Mouse (Mus musculus) embryonic facial prominence, embryonic 13.5 days (tissue): ENCODE data around the gene Rcan2. TPM values are rescaled to one million over a fixed set of nuclear protein-coding genes. Genes with fewer than 3 reads are reported as not detected.
"Not testable (repeated sequence)": the region's sequence is repeated elsewhere in the genome, so short reads cannot be mapped to it uniquely, and the experiment has no call there.

ENCODE experiments used
- ATAC-seq: fragments of 200-750 bp; cut with Nextera tagmentation; 2 replicates; pipeline ENCODE4 v1.8.0; 2017; ENCODE audit warnings: low read depth; ENCODE audit not compliant: insufficient number of reproducible peaks, insufficient read depth, low FRiP score, low TSS enrichment
- H3K27ac ChIP-seq: fragments of 300-500 bp; sonication (generic); 2 replicates; pipeline ENCODE4 v1.5.1; 2015; ENCODE audit warnings: moderate library complexity, mild to moderate bottlenecking, inconsistent platforms
- H3K27me3 ChIP-seq: fragments of 300-500 bp; sonication (generic); 2 replicates; pipeline ENCODE4 v1.6.1; 2015; ENCODE audit warnings: mild to moderate bottlenecking, inconsistent platforms
- H3K36me3 ChIP-seq: fragments of 300-500 bp; sonication (generic); 2 replicates; pipeline ENCODE4 v1.6.1; 2015; ENCODE audit warnings: mild to moderate bottlenecking, inconsistent platforms
- H3K4me1 ChIP-seq: fragments of 300-500 bp; sonication (generic); 2 replicates; pipeline ENCODE4 v1.6.1; 2015; ENCODE audit warnings: inconsistent platforms
- H3K4me2 ChIP-seq: fragments of 300-500 bp; sonication (generic); 2 replicates; pipeline ENCODE4 v1.6.1; 2015; ENCODE audit warnings: moderate library complexity, mild to moderate bottlenecking, inconsistent platforms
- H3K4me3 ChIP-seq: fragments of 300-500 bp; sonication (generic); 2 replicates; pipeline ENCODE4 v1.5.1; 2015; ENCODE audit warnings: mild to moderate bottlenecking, inconsistent platforms
- H3K9ac ChIP-seq: fragments of 300-500 bp; sonication (generic); 2 replicates; pipeline ENCODE4 v1.6.1; 2015; ENCODE audit warnings: mild to moderate bottlenecking, inconsistent platforms
- H3K9me3 ChIP-seq: fragments of 300-500 bp; sonication (generic); 2 replicates; pipeline ENCODE4 v1.6.1; 2016; ENCODE audit warnings: inconsistent platforms
- WGBS: fragments of 180-500 bp; shearing (Covaris S2); methylation state at CpG from one replicate; pipeline ENCODE4 v1.1.7; 2015; ENCODE audit warnings: mixed read lengths; 5-methylcytosine and 5-hydroxymethylcytosine counted together
- polyA plus RNA-seq: library from polyadenylated mRNA; unstranded; fragments of >200 nt; fragmentation: Nextera tagmentation; extraction: Ambion mirVana; gene quantifications from 2 replicates; pipeline ENCODE4 v1.2.1, GENCODE M21; 2015

Gene Rcan2
- polyA plus RNA-seq, 1 experiment from 2014 or later, result 5.4 TPM

DNA sequence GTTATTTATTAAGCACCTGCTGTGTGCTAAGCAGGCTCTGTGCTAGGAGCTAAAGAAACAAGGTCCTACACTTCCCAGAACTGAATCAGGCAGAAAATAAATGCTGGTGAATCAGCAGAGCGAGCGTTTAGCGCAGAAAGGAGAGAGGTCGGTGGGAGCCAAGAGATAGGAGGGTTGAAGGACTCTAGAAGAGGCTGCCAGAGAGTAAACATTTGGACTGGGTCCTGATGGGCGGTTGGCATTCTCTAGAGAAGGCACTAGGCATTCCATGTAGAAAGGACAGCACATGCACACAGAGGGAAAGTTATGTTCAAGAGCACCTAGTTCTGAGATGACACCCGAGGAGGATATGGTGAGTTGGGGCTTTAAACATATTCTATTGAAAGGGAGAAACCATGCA is 2.6 kb downstream of the Rcan2 start:
- ATAC-seq, result no peak
- Histone ChIP-seq H3K4me3 (no peak overlapping the region), H3K4me2 (no peak overlapping the region), H3K4me1 (peaks cover 6% of the 10 kb centered on the region; the same call in 1 of the 2 replicates), H3K27ac (no peak overlapping the region), H3K9me3 (no peaks in the 10 kb centered on the region), H3K27me3 (peaks cover 37% of the 10 kb centered on the region), H3K36me3 (no peaks in the 10 kb centered on the region), H3K9ac (no peak overlapping the region)
- WGBS, result 87% methylated on average over 6 of the region's 6 CpGs

GRCm38 (mm10) chr17:43806841-43807240 is 5.7 kb downstream of the Rcan2 start:
- Histone ChIP-seq H3K9ac (no peak overlapping the region), H3K27me3 (peaks cover 26% of the 10 kb centered on the region), H3K9me3 (no peaks in the 10 kb centered on the region), H3K4me3 (no peak overlapping the region), H3K4me1 (peaks cover 4% of the 10 kb centered on the region; the same call in 1 of the 2 replicates), H3K36me3 (no peaks in the 10 kb centered on the region), H3K27ac (no peak overlapping the region), H3K4me2 (no peak overlapping the region)
- WGBS, result 78% methylated on average over 4 of the region's 4 CpGs
- no peak for ATAC-seq

DNA sequence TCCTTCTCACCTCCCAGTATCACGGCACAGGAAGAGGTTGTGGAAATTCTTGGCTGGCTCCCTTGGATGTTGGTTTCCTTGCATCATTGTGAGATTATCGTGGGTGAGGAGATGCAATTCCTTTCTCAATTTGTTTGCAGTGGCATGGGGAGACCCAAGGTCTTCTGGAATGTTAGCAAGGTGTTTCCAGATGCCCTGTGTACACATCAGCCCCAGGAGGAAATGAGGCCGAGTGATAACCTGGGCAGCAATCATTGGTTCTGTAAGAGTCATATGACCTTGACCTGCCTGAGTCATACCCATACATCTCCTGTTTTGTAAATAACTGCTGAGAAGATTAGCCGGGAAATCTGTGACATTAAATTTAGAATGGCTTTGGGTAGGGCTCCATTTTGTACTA is 10.3 kb downstream of the Rcan2 start:
- H3K9me3 ChIP-seq, result no peaks in the 10 kb centered on the region
- no peak for ATAC-seq
- H3K4me1 ChIP-seq, result no peaks in the 10 kb centered on the region
- WGBS, result 73% methylated on average over 4 of the region's 4 CpGs
- H3K4me3 ChIP-seq, result no peak overlapping the region
- H3K27ac ChIP-seq, result no peak overlapping the region
- no peaks in the 10 kb centered on the region for H3K27me3 ChIP-seq
- H3K4me2 ChIP-seq, result no peak overlapping the region
- no peaks in the 10 kb centered on the region for H3K36me3 ChIP-seq
- no peak overlapping the region for H3K9ac ChIP-seq

DNA sequence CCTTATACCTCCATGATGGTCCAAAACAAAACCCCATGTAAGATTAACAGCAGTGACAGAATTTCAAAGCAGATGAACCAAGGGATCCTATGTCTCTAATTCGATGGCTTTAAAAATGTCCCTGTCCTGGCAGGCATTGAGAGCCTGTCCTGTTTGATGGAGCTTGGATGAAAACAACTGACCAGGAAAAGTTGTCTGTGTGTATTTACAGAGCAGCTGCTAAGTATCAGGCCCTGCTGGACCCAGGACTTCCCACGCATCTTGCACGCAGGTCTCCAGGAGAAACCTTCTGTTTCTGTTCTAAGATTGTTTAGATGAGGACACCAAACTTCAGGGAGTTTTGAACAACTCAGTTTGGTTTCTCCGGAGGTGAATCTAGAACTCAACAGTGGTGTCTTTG is 14.2 kb downstream of the Rcan2 start:
- no peak for ATAC-seq
- no peak overlapping the region for H3K9ac ChIP-seq
- 80% methylated on average over 4 of the region's 4 CpGs for whole genome bisulfite sequencing
- H3K4me3 ChIP-seq, result no peak overlapping the region
- no peaks in the 10 kb centered on the region for H3K27me3 ChIP-seq
- H3K9me3 ChIP-seq, result no peaks in the 10 kb centered on the region
- no peaks in the 10 kb centered on the region for H3K36me3 ChIP-seq
- no peak overlapping the region for H3K4me2 ChIP-seq
- H3K4me1 ChIP-seq, result no peaks in the 10 kb centered on the region
- no peak overlapping the region for H3K27ac ChIP-seq

- H3K9ac ChIP-seq, result no peak overlapping the region
- no peak overlapping the region for H3K4me2 ChIP-seq
- 0 out of 2 replicates have a peak, but pooled peaks have one; percentile 37 for ATAC-seq
- H3K27ac ChIP-seq, result no peak overlapping the region
- no peaks in the 10 kb centered on the region for H3K36me3 ChIP-seq
- H3K4me1 ChIP-seq, result no peaks in the 10 kb centered on the region
- 91% methylated on average over 1 of the region's 1 CpGs for WGBS
- H3K27me3 ChIP-seq, result no peaks in the 10 kb centered on the region
- no peaks in the 10 kb centered on the region for H3K9me3 ChIP-seq
- no peak overlapping the region for H3K4me3 ChIP-seq
Measured at GRCm38 (mm10) chr17:43816480-43816879, 15.3 kb downstream of the Rcan2 start.

DNA sequence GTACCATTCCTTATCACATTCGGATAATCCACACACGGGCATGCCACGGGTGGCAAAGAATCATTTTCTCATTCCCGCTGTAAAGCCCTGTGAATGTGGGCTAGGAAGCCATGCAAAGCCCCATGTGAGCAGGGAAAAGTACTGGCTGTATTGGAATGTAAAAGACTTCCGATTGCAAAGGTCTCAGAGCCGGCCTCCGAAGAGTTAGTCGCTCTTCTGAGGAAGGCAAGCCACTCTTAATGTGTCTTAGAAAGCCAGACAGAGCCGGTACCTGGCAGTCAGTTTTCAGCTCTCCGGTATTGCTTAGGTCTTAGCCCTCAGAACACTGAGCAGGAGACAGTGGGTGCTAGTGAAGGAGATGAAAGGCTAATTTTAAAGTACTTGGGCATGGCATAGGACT is 16.0 kb downstream of the Rcan2 start:
- no peak overlapping the region for H3K4me3 ChIP-seq
- H3K27ac ChIP-seq, result no peak overlapping the region
- no peaks in the 10 kb centered on the region for H3K36me3 ChIP-seq
- no peaks in the 10 kb centered on the region for H3K4me1 ChIP-seq
- WGBS, result 85% methylated on average over 10 of the region's 10 CpGs
- no peak overlapping the region for H3K4me2 ChIP-seq
- no peaks in the 10 kb centered on the region for H3K9me3 ChIP-seq
- ATAC-seq, result no peak
- H3K27me3 ChIP-seq, result no peaks in the 10 kb centered on the region
- H3K9ac ChIP-seq, result no peak overlapping the region

DNA sequence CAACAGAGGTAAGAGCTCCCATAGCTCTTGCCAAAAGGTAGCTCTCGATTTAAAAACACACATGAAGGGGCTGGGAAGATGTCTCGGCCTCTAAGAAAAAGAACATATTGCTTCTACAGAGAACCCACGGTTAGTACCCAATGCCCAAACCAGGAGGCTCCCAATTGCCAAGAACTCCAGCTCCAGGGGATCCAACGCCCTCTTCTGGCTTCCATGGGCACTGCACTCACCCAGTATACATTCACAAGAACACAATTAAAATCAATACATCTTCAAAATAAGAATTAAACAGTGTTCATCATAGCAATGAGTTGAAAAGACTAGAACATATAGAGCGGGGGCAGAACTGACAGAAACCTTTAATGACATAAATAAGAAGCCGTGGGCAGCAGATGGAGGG is 17.2 kb downstream of the Rcan2 start:
- H3K4me2 ChIP-seq, result no peak overlapping the region
- no peaks in the 10 kb centered on the region for H3K27me3 ChIP-seq
- no peak overlapping the region for H3K27ac ChIP-seq
- H3K4me1 ChIP-seq, result no peaks in the 10 kb centered on the region
- H3K9me3 ChIP-seq, result no peaks in the 10 kb centered on the region
- no peak overlapping the region for H3K4me3 ChIP-seq
- no peak overlapping the region for H3K9ac ChIP-seq
- 82% methylated on average over 6 of the region's 6 CpGs for WGBS
- ATAC-seq, result no peak
- no peaks in the 10 kb centered on the region for H3K36me3 ChIP-seq

- Histone ChIP-seq H3K4me1 (no peaks in the 10 kb centered on the region), H3K27ac (no peak overlapping the region), H3K4me3 (no peak overlapping the region), H3K9ac (no peak overlapping the region), H3K9me3 (no peaks in the 10 kb centered on the region), H3K36me3 (no peaks in the 10 kb centered on the region), H3K4me2 (no peak overlapping the region), H3K27me3 (no peaks in the 10 kb centered on the region)
- ATAC-seq, result no peak
- whole genome bisulfite sequencing, result 74% methylated on average over 2 of the region's 2 CpGs
Measured at GRCm38 (mm10) chr17:43820904-43821303, 19.8 kb downstream of the Rcan2 start.

- 64% methylated on average over 6 of the region's 6 CpGs for WGBS
- no peak overlapping the region for H3K9ac ChIP-seq
- H3K9me3 ChIP-seq, result no peaks in the 10 kb centered on the region
- H3K36me3 ChIP-seq, result no peaks in the 10 kb centered on the region
- no peak overlapping the region for H3K27ac ChIP-seq
- H3K4me3 ChIP-seq, result no peak overlapping the region
- H3K4me2 ChIP-seq, result no peak overlapping the region
- no peaks in the 10 kb centered on the region for H3K4me1 ChIP-seq
- no peaks in the 10 kb centered on the region for H3K27me3 ChIP-seq
- ATAC-seq, result no peak
Measured at GRCm38 (mm10) chr17:43822207-43822606, 21.1 kb downstream of the Rcan2 start.

- no peak overlapping the region for H3K4me3 ChIP-seq
- H3K27me3 ChIP-seq, result no peaks in the 10 kb centered on the region
- H3K4me2 ChIP-seq, result no peak overlapping the region
- H3K36me3 ChIP-seq, result no peaks in the 10 kb centered on the region
- no peak overlapping the region for H3K9ac ChIP-seq
- no peak overlapping the region for H3K27ac ChIP-seq
- no peak for ATAC-seq
- H3K9me3 ChIP-seq, result no peaks in the 10 kb centered on the region
- WGBS, result 79% methylated on average over 2 of the region's 2 CpGs
- H3K4me1 ChIP-seq, result no peaks in the 10 kb centered on the region
Measured at GRCm38 (mm10) chr17:43822630-43823029, 21.5 kb downstream of the Rcan2 start.

- Histone ChIP-seq H3K4me1 (no peaks in the 10 kb centered on the region), H3K4me3 (no peak overlapping the region), H3K4me2 (no peak overlapping the region), H3K9ac (no peak overlapping the region), H3K27ac (no peak overlapping the region), H3K9me3 (no peaks in the 10 kb centered on the region), H3K36me3 (no peaks in the 10 kb centered on the region), H3K27me3 (no peaks in the 10 kb centered on the region)
- WGBS, result 75% methylated on average over 10 of the region's 10 CpGs
- ATAC-seq, result no peak
Measured at GRCm38 (mm10) chr17:43824781-43825410, 23.7 kb downstream of the Rcan2 start.

DNA sequence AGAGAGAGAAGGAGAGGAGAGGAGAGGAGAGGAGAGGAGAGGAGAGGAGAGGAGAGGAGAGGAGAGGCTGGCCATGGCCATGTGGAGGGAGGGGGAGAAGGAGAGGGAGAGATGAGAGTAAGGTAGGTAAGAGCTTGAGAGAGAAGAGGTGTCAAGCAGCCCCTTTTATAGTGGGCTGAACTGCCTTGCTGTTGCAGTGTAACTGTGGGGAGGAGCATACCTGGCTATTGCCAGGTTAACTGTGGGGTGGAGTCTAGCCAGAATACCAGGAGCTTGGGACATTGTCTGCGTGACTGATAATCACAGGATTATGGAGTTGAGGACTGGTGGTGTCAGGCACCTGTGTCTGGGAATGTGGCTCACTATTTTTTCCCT is 24.2 kb downstream of the Rcan2 start:
- not testable (repeated sequence) for H3K27me3 ChIP-seq, H3K9ac ChIP-seq, H3K9me3 ChIP-seq, H3K4me3 ChIP-seq, H3K36me3 ChIP-seq, H3K4me2 ChIP-seq, H3K4me1 ChIP-seq, ATAC-seq, H3K27ac ChIP-seq
- 47% methylated on average over 1 of the region's 1 CpGs for WGBS
